Mouse (Mus musculus) embryo, embryonic 10 days (tissue): ENCODE data around the gene Tmem208.

ENCODE experiments used
- DNase-seq: peaks from one replicate; pipeline ENCODE4 v3.0.0-alpha.2; 2015; ENCODE audit warnings: low spot score

Tmem208 gene

GRCm38 (mm10) chr8:105353583-105354135, 27.5 kb downstream of the Tmem208 start:
- no peak for DNase-seq

DNA sequence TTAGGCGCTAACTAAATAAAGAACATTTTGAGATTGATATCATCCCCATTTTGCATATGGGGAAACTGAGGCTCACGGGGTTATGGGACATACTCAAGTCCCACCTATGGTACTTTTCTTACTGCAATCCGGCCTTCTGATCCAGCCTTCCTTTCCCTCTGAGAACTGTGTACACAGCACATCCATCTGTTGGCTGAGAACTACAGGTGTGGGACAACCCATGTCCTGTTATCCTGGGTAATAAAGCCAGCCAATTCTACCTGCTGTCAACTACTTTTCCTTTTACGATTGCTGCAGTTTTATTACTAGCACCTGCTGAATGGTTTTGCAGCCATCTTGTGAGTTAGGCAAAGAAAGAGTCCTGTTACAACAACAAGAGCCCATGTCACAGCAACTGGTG, 28.4 kb downstream of the Tmem208 start:
- DNase-seq: no peak

GRCm38 (mm10) chr8:105355179-105356024, 29.2 kb downstream of the Tmem208 start:
- DNase-seq: peak; percentile 85

- no peak for DNase-seq
These were observed 30.5 kb downstream of the Tmem208 start for GRCm38 (mm10) chr8:105356681-105357080.

DNA sequence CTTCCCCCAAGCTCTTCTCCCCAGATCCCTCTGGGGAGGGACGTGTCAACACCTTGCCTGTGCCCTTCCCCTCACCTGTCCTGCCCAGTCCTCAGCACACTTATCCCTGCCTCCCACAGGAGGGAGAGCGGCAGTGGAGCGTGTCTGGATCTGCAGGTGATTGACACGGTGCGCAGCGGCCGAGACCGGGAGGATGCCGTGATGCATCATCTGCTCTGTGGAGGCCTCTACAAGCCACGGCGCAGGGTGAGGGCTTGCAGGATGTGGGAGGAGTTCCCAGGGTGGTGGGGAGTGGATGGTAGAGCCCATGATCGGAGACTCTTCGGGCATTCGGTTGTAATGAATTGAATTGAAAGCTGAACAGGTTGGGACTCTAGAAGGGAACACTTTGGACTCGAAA, 33.1 kb downstream of the Tmem208 start:
- DNase-seq: no peak

- DNase-seq: peak; percentile 76
These were observed 33.5 kb downstream of the Tmem208 start for GRCm38 (mm10) chr8:105359646-105360045.

- DNase-seq: no peak
These were observed 35.9 kb downstream of the Tmem208 start for GRCm38 (mm10) chr8:105361751-105362702.

DNA sequence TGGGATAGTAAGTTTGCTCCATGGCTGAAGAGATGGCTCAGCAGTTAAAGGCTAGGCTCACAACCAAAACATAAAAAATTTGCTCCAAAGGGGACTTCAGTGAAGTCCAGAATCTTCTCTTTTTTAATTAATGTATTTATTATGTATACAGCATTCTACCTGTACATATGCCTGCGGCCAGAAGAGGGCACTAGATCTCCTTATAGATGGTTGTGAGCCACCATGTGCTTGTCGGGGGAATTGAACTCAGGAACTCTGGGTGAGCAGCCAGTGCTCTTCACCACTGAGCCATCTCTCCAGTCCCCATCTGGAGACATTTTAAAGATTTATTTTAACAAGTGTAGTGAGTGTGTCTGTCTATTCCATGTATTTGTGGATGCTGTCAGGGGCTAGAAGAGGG, 41.0 kb downstream of the Tmem208 start:
- peak; percentile 32 for DNase-seq

DNA sequence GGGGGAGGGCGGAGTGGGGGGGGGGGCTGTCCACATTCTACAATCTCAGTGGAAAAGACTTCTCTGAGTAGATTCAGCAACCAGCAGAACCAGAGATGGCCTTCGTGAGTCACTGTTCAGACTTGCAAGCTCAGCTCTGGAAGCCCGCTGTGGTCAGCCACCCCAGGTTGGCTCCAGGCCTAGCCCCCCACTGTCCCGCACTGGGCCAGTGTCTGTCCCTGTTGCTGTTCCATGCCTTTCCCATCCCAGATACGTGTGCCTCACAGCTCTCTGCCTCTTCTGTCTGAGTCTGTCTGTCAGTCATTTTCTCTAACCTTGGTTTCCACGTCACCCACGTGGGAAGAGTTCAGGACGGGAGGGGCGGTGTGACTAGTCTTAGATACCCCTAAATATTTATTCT, 46.3 kb downstream of the Tmem208 start:
- no peak for DNase-seq

DNA sequence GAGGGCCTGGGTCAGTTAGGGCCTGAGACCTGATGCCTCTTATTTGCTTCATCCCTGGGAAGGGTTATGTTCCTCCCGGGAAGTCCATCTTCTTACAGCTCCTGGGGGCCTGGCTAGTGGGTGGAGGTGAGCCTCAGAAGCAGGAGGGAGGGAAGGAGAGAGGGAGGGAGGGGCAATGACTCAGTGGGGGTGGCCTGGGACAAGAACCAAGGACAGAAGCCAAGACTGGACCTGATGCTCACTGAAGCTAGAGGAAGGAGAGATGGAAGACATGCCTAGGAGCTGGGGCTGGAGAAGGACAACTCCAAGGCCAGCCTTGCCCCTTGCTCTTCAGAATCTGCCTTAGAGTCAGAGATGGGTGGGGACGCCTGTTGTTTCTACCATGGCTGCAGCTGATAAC, 46.9 kb downstream of the Tmem208 start, which contains the start of gene Plekhg4:
Plekhg4 (plus strand) TSS at position 243 of the 400 bp plus-strand sequence.
- no peak for DNase-seq

- DNase-seq: peak; percentile 70
These were observed 48.4 kb downstream of the Tmem208 start for GRCm38 (mm10) chr8:105374513-105374966.

- no peak for DNase-seq
These were observed 52.5 kb downstream of the Tmem208 start for GRCm38 (mm10) chr8:105378673-105379072.

DNA sequence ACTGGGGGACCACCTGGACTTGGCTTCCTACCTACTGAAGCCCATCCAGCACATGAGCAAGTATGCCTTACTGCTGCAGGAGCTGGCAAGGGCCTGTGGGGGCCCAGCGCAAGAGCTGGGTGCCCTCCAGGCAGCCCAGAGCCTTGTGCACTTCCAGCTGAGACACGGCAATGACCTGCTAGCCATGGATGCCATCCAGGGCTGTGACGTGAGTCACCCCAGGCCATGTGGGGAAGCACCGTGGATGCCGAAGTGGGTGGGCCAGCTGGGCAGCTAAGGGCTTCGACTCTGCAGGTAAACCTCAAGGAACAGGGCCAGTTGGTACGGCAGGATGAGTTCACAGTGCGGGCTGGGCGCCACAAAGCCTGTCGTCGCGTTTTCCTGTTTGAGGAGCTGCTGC, 54.2 kb downstream of the Tmem208 start:
- DNase-seq: no peak

DNA sequence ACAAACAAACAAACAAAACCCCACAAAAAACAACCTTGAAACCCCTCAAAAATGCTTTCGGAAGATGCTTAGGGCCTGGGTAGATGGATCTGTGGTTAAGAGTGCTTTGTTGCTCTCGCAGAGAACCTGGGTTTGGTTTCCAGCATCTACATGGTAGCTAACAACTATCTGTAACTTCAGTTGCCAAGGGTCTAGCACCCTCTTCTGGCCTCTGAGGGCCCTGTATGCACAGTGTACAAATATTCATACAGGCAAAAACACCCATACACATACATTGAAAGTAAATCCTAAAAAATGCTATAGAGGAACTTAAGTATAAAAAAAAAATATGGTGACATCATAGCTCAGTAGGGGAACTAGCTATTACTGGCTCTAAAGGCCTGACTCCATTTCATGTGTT, 57.9 kb downstream of the Tmem208 start:
- no peak for DNase-seq
